Mouse (Mus musculus) forebrain, embryonic 15.5 days (tissue): ENCODE measurements at regions not wholly inside any gene's neighbourhood (a gene's known extent, or its start where the extent isn't known, plus 50 kb on each side); places are given as distances from the start of the nearest gene placed in this dataset.
A peak's percentile ranks its signal among the peaks of the same experiment; 100 is the strongest.

ENCODE experiments used
- ATAC-seq: fragments of 200-750 bp; cut with Nextera tagmentation; replicated peaks from 2 replicates; pipeline ENCODE4 v1.8.0; 2017; ENCODE audit warnings: mild to moderate bottlenecking, moderate TSS enrichment, moderate library complexity
- H3K27ac ChIP-seq: fragments of 300-500 bp; sonication (generic); replicated peaks from 2 replicates; pipeline ENCODE4 v1.5.1; 2015; ENCODE audit warnings: mild to moderate bottlenecking, inconsistent platforms
- H3K27me3 ChIP-seq: fragments of 300-500 bp; sonication (generic); 2 replicates; pipeline ENCODE4 v1.6.1; 2015; ENCODE audit warnings: inconsistent platforms
- H3K36me3 ChIP-seq: fragments of 300-500 bp; sonication (generic); 2 replicates; pipeline ENCODE4 v1.6.1; 2015; ENCODE audit warnings: mild to moderate bottlenecking, inconsistent platforms
- H3K4me1 ChIP-seq: fragments of 300-500 bp; sonication (generic); 2 replicates; pipeline ENCODE4 v1.6.1; 2015; ENCODE audit warnings: inconsistent platforms
- H3K4me2 ChIP-seq: fragments of 300-500 bp; sonication (generic); replicated peaks from 2 replicates; pipeline ENCODE4 v1.6.1; 2015; ENCODE audit warnings: mild to moderate bottlenecking, inconsistent platforms
- H3K4me3 ChIP-seq: fragments of 300-500 bp; sonication (generic); 2 replicates; pipeline ENCODE4 v1.5.1; 2015; ENCODE audit warnings: mild to moderate bottlenecking, inconsistent platforms
- H3K9ac ChIP-seq: fragments of 300-500 bp; sonication (generic); replicated peaks from 2 replicates; pipeline ENCODE4 v1.6.1; 2015; ENCODE audit warnings: mild to moderate bottlenecking, inconsistent platforms
- H3K9me3 ChIP-seq: fragments of 300-500 bp; sonication (generic); 2 replicates; pipeline ENCODE4 v1.6.1; 2016; ENCODE audit warnings: inconsistent platforms
- WGBS: fragments of 180-500 bp; shearing (Covaris S2); methylation state at CpG from one replicate; pipeline ENCODE4 v1.1.7; 2015; ENCODE audit warnings: mixed read lengths; 5-methylcytosine and 5-hydroxymethylcytosine counted together

DNA sequence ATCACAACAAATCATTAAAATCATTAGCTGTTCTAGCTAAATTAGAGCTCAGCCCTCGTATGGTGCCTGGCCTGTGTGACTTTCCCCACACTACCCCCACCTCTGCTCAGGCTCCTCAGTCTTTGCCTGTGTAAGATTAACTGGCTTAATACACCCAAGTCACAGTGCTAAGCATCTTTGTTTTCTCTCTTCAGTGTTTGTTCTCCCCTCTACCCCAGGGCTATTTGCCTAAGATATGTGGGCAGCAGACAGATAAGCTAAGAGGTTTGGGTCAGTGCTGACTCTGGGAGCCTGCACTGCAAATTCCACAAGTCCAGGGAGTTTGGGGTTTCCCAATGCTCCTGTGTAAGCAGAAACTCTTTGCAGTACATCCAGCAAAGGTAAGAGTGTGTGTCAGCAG, 564.2 kb upstream of the Camk1g start:
- 8% methylated on average over 1 of the region's 1 CpGs for WGBS

DNA sequence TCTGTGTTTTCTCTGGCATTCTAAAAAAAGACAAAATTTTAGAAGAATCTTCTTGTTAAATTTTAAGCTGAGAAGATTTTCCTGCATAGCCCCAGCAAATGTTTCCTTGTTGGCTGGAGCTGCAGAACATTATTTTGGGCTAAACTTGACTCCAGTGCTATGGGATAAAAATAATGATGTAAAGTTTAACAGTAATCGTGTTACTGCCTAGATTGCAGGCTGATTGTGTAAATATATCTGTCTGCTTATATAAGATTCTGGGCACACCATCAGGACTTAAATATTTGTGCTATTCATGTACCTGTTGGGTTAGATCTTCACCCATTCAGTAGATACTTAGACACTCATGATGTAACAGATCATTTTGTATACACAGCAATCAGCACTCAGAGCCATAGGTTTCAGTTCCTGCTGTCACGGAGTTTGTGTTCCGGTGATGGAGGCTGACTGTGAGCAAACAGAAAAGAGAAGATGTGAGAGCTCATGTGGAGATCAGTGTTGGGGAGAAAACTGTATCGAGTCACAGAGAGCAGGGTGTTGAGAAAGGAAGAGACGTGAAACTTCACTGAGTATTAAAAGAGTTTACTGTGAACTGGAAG, 561.1 kb upstream of the Camk1g start:
- H3K9me3 ChIP-seq: no peaks in the 10 kb centered on the region
- no peak overlapping the region for H3K4me3 ChIP-seq
- H3K27ac ChIP-seq: no peak overlapping the region
- no peak for ATAC-seq
- H3K4me1 ChIP-seq: no peaks in the 10 kb centered on the region
- H3K36me3 ChIP-seq: no peaks in the 10 kb centered on the region
- WGBS: 86% methylated on average over 5 of the region's 5 CpGs
- H3K4me2 ChIP-seq: no peak overlapping the region
- H3K27me3 ChIP-seq: no peaks in the 10 kb centered on the region
- H3K9ac ChIP-seq: no peak overlapping the region

More for the DNA sequence above, 564.2 kb upstream of the Camk1g start:
- Histone ChIP-seq H3K4me3 (no peak overlapping the region), H3K27me3 (no peaks in the 10 kb centered on the region), H3K36me3 (no peaks in the 10 kb centered on the region), H3K9ac (no peak overlapping the region), H3K4me1 (no peaks in the 10 kb centered on the region), H3K4me2 (no peak overlapping the region), H3K27ac (no peak overlapping the region), H3K9me3 (no peaks in the 10 kb centered on the region)
- ATAC-seq: no peak

DNA sequence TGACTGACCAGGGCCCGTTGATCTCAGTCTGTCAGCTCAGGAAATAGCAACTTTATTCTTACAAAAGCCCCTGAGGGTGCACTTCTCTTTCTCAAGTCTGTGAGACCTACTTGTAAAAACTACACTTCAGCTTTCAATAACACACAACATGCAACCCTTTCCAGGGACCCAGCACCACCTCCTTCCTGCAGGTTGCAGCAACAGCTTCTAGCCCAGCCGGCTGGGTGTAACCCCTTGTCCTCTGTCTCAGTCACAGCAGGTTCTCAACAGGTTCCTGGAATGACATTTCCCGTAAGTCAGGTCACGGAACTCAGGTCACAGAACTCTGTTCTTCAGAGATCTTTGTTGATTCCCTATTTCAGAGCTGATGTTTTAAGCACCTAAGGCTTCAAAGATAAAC, 558.5 kb upstream of the Camk1g start:
- Histone ChIP-seq H3K27ac (no peak overlapping the region), H3K4me3 (no peak overlapping the region), H3K27me3 (no peaks in the 10 kb centered on the region), H3K36me3 (no peaks in the 10 kb centered on the region), H3K4me2 (no peak overlapping the region), H3K9ac (no peak overlapping the region), H3K9me3 (no peaks in the 10 kb centered on the region), H3K4me1 (no peaks in the 10 kb centered on the region)
- no peak for ATAC-seq
- WGBS: 79% methylated on average over 4 of the region's 4 CpGs

DNA sequence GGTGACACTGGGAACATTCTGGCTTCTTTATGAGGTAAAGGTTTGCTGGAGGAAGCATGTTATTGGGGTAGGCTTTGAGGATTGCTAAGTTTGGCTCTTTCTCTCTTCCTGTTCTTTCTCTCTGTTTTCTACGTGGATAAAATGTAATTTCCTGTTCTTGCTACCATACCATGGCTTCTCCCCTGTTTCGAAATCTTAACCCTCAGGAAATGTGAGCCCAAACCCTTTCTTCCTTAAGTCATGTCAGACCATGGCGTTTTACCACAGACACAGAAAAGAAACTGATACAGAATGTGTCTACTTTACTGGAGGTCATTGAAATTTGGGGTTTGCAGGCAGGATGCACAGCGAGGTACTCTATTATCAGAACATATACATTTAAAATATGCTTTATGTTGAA, 552.7 kb upstream of the Camk1g start:
- no peaks in the 10 kb centered on the region for H3K36me3 ChIP-seq
- no peaks in the 10 kb centered on the region for H3K27me3 ChIP-seq
- no peak overlapping the region for H3K9ac ChIP-seq
- H3K4me3 ChIP-seq: no peak overlapping the region
- H3K27ac ChIP-seq: no peak overlapping the region
- WGBS: 86% methylated on average over 4 of the region's 4 CpGs
- H3K9me3 ChIP-seq: no peaks in the 10 kb centered on the region
- H3K4me2 ChIP-seq: no peak overlapping the region
- ATAC-seq: no peak
- no peaks in the 10 kb centered on the region for H3K4me1 ChIP-seq

DNA sequence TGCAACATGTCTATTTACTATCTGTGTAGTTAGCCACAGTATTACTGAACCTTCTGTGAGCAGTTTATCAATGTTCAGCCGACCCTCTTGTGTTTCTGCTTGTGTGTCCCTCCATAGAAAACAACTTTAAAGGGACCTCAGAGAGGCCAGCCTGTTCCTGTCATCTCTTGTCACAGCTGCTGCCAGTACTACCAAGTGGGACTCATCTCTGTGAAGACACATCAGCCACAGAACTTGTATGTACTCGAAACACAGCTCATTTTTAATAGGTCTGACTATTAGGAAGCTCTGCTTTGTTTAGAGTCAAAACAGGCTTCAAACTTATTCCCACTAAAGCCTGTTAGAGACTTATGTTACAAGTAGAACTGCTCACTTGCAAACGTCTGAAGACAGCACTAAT, 549.1 kb upstream of the Camk1g start:
- Histone ChIP-seq H3K36me3 (no peaks in the 10 kb centered on the region), H3K4me3 (no peak overlapping the region), H3K9ac (no peak overlapping the region), H3K4me2 (no peak overlapping the region), H3K27me3 (no peaks in the 10 kb centered on the region), H3K4me1 (no peaks in the 10 kb centered on the region), H3K27ac (no peak overlapping the region), H3K9me3 (no peaks in the 10 kb centered on the region)
- ATAC-seq: no peak
- 54% methylated on average over 3 of the region's 3 CpGs for WGBS

DNA sequence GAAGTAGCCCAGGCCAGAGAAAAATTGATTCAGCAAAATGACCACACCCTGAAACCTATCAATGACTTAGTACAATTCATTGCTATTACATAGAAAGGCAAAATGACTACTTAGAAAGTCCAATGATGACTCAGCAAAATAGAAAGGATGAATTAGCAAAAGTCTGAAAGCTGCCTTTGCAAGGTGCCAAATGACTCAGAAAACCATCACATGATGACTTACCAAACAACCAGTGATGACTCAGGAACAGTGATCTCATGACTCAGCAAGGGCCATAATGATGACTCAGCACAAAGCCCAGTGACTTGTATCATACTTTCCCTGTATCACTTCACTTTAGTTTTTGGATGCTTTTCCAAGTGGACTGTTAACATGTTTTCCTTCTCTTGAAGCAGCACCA, 535.6 kb upstream of the Camk1g start:
- Histone ChIP-seq H3K4me2 (no peak overlapping the region), H3K9me3 (peaks cover 5% of the 10 kb centered on the region; the same call in 1 of the 2 replicates), H3K9ac (no peak overlapping the region), H3K4me1 (no peaks in the 10 kb centered on the region), H3K4me3 (no peak overlapping the region), H3K27ac (no peak overlapping the region), H3K36me3 (no peaks in the 10 kb centered on the region), H3K27me3 (no peaks in the 10 kb centered on the region)
- no peak for ATAC-seq

DNA sequence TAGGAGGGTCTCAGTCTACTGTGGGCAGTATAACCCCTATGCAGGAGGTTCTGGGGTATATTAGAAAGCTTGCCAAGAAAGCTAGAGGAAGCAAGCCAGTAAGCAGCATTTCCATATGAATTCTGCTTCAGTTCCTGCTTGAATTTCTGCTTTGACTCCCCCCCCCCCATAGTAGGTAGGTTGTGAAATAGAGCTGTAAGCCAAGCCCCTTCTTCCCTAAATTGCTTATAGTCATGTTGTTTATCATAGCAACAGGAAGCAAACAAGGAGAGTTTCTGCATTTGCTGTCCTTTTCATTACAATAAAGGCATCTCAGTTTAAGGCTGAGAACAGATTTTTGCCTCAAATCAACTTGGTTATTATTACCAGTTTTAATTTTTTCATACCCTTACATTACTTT, 524.0 kb upstream of the Camk1g start:
- Histone ChIP-seq H3K36me3 (no peaks in the 10 kb centered on the region), H3K27me3 (no peaks in the 10 kb centered on the region), H3K27ac (no peak overlapping the region), H3K9me3 (no peaks in the 10 kb centered on the region), H3K4me1 (0 out of 2 replicates have a peak, but pooled peaks cover 3% of the 10 kb centered on the region), H3K4me3 (no peak overlapping the region), H3K9ac (no peak overlapping the region), H3K4me2 (no peak overlapping the region)
- ATAC-seq: no peak

DNA sequence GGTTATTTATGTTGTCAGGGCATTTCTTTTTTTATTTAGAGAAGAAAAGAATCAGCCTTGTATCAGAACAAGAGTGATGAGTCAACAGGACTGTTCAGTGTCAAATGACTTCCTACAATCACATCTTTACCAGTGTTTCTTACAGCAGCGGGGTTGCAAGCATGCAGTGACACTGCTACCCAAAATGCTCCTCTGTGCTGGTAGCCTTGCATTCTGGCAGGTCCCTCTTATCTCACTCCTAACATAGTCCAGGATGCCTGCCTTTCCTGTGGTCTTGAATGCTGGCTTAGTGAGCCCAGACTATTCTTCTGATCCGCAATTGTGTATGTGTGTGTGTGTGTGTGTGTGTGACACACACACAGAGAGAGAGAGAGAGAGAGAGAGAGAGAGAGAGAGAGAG, 506.4 kb upstream of the Camk1g start:
- 0 out of 2 replicates have a peak, but pooled peaks cover 2% of the 10 kb centered on the region for H3K4me1 ChIP-seq
- H3K27ac ChIP-seq: no peak overlapping the region
- H3K9me3 ChIP-seq: no peaks in the 10 kb centered on the region
- H3K9ac ChIP-seq: no peak overlapping the region
- no peaks in the 10 kb centered on the region for H3K36me3 ChIP-seq
- H3K4me2 ChIP-seq: no peak overlapping the region
- H3K27me3 ChIP-seq: no peaks in the 10 kb centered on the region
- ATAC-seq: no peak
- no peak overlapping the region for H3K4me3 ChIP-seq
- WGBS: 84% methylated on average over 2 of the region's 2 CpGs

DNA sequence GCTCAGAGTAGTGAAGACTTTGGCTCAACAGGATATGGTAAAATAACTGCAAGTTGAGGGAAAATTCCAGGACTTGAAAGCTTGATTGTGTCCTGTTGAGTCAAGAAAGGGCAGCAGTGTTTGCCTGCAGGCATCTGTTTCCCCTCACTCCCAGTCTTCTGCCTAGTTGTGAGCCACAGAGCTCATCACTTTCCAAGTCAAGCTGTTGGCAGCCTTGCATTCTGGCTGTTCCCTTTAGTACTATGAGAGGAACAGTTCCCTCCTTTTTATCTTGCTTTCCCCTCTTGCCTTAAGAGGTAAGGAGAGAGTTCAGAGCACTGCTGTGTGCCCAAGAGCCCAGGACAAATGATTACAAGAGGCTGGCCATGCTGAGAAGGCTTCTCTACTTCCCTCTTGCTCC, 506.0 kb upstream of the Camk1g start:
- no peak overlapping the region for H3K9ac ChIP-seq
- H3K27me3 ChIP-seq: no peaks in the 10 kb centered on the region
- H3K4me2 ChIP-seq: no peak overlapping the region
- no peak overlapping the region for H3K27ac ChIP-seq
- H3K4me3 ChIP-seq: no peak overlapping the region
- no peaks in the 10 kb centered on the region for H3K9me3 ChIP-seq
- H3K4me1 ChIP-seq: 0 out of 2 replicates have a peak, but pooled peaks cover 2% of the 10 kb centered on the region
- no peak for ATAC-seq
- no peaks in the 10 kb centered on the region for H3K36me3 ChIP-seq

DNA sequence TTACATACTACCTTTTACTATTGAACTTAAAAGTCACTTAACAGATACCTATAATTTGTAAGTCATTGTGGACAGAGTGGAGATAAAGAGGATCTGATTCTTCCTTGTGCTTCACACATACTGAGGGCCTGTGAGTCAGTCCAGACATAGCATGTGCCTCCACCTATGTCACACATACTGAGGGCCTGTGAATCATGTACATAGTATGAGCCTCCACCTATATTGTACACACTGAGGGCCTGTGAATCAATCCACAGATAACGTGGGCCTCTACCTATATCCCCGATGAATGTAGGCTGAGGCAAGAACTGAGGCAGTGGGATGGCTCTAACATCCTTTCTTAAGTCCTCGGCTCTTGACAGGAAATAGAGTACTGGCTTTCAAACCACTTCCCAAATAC, 505.2 kb upstream of the Camk1g start:
- no peak overlapping the region for H3K4me2 ChIP-seq
- H3K9ac ChIP-seq: no peak overlapping the region
- no peak overlapping the region for H3K4me3 ChIP-seq
- H3K27me3 ChIP-seq: no peaks in the 10 kb centered on the region
- H3K27ac ChIP-seq: no peak overlapping the region
- H3K4me1 ChIP-seq: 0 out of 2 replicates have a peak, but pooled peaks cover 2% of the 10 kb centered on the region
- no peaks in the 10 kb centered on the region for H3K9me3 ChIP-seq
- ATAC-seq: no peak
- 95% methylated on average over 3 of the region's 3 CpGs for WGBS
- H3K36me3 ChIP-seq: no peaks in the 10 kb centered on the region

DNA sequence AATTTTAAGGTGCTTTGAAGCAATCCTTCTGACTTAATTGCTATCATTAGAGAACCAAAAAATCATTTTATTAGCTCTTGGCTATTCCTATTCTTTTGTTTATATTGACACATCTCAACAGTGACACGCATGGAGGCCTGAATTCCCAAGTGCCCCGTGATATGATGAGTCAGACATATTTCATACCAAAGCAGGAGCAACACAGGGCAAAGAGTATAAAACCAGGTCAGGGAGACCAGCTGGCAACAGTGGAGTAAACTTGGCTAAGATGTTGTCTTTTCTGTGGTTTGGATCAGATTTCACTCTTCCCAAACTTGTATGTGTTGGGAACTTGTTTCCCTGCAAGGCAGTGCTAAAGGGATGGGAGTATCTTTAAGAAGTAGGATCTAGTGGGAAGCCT, 500.6 kb upstream of the Camk1g start:
- no peaks in the 10 kb centered on the region for H3K36me3 ChIP-seq
- peaks cover 20% of the 10 kb centered on the region for H3K4me1 ChIP-seq
- ATAC-seq: no peak
- H3K9ac ChIP-seq: no peak overlapping the region
- H3K27me3 ChIP-seq: no peaks in the 10 kb centered on the region
- H3K9me3 ChIP-seq: no peaks in the 10 kb centered on the region
- no peak overlapping the region for H3K4me3 ChIP-seq
- WGBS: 85% methylated on average over 2 of the region's 2 CpGs
- no peak overlapping the region for H3K27ac ChIP-seq
- no peak overlapping the region for H3K4me2 ChIP-seq

DNA sequence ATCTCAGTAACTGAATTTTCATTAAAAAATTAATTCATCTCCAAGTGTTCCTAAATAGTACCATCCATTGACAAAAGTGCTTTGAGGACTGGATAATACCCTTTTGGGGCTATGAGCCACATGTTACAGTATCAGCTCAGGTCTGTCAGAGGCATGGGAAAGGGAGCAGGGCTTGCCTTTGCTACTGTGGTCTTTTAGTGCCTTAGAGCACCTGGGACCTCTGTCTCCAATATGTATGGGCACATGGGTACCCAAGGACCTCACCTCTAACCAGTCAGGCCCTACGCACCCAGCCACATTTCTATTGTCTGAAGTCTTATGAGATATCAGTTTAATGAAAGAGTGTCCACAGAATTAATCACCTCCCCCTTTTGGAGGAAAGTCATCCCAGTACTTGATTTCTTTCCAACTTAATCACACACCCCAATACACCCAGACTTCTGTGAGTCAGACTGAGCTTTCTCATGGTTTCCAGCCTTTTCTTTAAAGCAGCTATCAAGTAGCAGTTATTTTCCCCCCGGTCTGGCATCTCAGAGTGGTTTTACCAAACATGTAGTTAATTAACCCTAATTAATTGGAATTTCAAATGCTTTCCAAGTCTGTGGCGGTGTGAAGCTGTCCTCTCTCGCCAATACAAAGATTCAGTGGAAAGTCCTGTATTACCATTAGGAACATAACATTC, 498.7 kb upstream of the Camk1g start:
- H3K27me3 ChIP-seq: no peaks in the 10 kb centered on the region
- no peak overlapping the region for H3K4me2 ChIP-seq
- ATAC-seq: peak; percentile 88
- WGBS: 15% methylated on average over 4 of the region's 4 CpGs
- no peak overlapping the region for H3K4me3 ChIP-seq
- H3K9ac ChIP-seq: no peak overlapping the region
- peaks cover 17% of the 10 kb centered on the region for H3K4me1 ChIP-seq
- H3K9me3 ChIP-seq: no peaks in the 10 kb centered on the region
- H3K27ac ChIP-seq: peak overlapping the region; percentile 66
- no peaks in the 10 kb centered on the region for H3K36me3 ChIP-seq

DNA sequence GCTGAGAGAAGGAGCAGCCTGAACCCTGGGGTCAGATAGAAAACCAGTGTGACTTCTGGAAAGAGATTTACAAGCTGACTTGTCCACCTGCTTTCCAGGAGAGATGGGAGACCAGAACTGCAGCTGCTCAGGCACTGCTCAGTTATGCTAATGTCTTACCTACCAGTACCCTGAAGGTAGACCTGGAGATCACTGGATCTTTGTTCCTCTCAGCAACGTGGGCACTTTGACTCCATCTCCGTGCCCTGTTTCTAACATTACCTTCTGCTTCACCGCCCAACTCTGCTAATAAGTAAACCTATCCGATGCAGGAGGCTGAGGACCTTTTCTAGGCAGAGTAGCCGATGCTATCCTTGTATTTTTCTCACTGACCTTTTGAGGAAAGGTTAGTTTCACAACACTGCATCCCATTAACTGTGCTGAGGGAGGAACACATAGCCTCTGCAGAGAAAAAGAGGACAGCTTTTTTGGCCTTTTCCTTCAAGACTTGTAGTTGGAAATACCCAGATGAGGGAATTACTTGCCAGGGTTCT, 490.7 kb upstream of the Camk1g start:
- Histone ChIP-seq H3K9ac (no peak overlapping the region), H3K27me3 (no peaks in the 10 kb centered on the region), H3K27ac (no peak overlapping the region), H3K4me3 (no peak overlapping the region), H3K36me3 (no peaks in the 10 kb centered on the region), H3K9me3 (no peaks in the 10 kb centered on the region), H3K4me1 (peaks cover 5% of the 10 kb centered on the region; the same call in 1 of the 2 replicates), H3K4me2 (no peak overlapping the region)
- ATAC-seq: no peak
- WGBS: 62% methylated on average over 5 of the region's 5 CpGs
